Mouse (Mus musculus) forebrain, postnatal 0 days (tissue): ENCODE results near the gene Tubgcp4. TPM values are rescaled to one million over a fixed set of nuclear protein-coding genes. Genes with fewer than 3 reads are reported as not detected.

ENCODE experiments used
- ATAC-seq: fragments of 200-750 bp; cut with Nextera tagmentation; 2 replicates; pipeline ENCODE4 v1.8.0; 2017; ENCODE audit warnings: mild to moderate bottlenecking, moderate library complexity
- DNase-seq: peaks from one replicate; pipeline ENCODE4 v3.0.0-alpha.2; 2015
- H3K27ac ChIP-seq: fragments of 300-500 bp; sonication (generic); 2 replicates; pipeline ENCODE4 v1.5.1; 2014; ENCODE audit warnings: low read depth, mild to moderate bottlenecking, antibody characterized with exemption, low read length, moderate library complexity, mixed read lengths
- H3K27me3 ChIP-seq: fragments of 300-500 bp; sonication (generic); 2 replicates; pipeline ENCODE4 v1.6.1; 2014; ENCODE audit warnings: mild to moderate bottlenecking, low read length, mixed read lengths; ENCODE audit not compliant: insufficient read depth
- H3K36me3 ChIP-seq: fragments of 300-500 bp; sonication (generic); 2 replicates; pipeline ENCODE4 v1.6.1; 2014; ENCODE audit warnings: mild to moderate bottlenecking, moderate library complexity; ENCODE audit not compliant: insufficient read depth
- H3K4me1 ChIP-seq: fragments of 300-500 bp; sonication (generic); 2 replicates; pipeline ENCODE4 v1.6.1; 2014; ENCODE audit warnings: antibody characterized with exemption; ENCODE audit not compliant: insufficient read depth
- H3K4me2 ChIP-seq: fragments of 300-500 bp; sonication (generic); 2 replicates; pipeline ENCODE4 v1.6.1; 2014; ENCODE audit warnings: low read depth, mild to moderate bottlenecking, moderate library complexity
- H3K4me3 ChIP-seq: fragments of 300-500 bp; sonication (generic); 2 replicates; pipeline ENCODE4 v1.5.1; 2014; ENCODE audit warnings: low read depth, low read length, mixed read lengths
- H3K9ac ChIP-seq: fragments of 300-500 bp; sonication (generic); 2 replicates; pipeline ENCODE4 v1.6.1; 2014; ENCODE audit warnings: mild to moderate bottlenecking
- H3K9me3 ChIP-seq: fragments of 300-500 bp; sonication (generic); 2 replicates; pipeline ENCODE4 v1.6.1; 2016; ENCODE audit warnings: low read length
- CTCF ChIP-seq: sonication (generic); IDR thresholded peaks from 2 replicates; pipeline ENCODE4 v1.5.1; 2016; ENCODE audit warnings: antibody characterized with exemption, control low read depth, low read depth
- WGBS: fragments of 180-500 bp; shearing (Covaris S2); extraction: QIAGEN DNeasy Blood & Tissue Kit; methylation state at CpG from one replicate; pipeline ENCODE4 v1.1.7; 2014; 5-methylcytosine and 5-hydroxymethylcytosine counted together
- polyA plus RNA-seq: library from polyadenylated mRNA; unstranded; fragments of >200 nt; fragmentation: Nextera tagmentation; extraction: Ambion mirVana; gene quantifications from 2 replicates; pipeline ENCODE4 v1.2.1, GENCODE M21; 2015
- total RNA-seq: library from RNA; depleted of rRNA; stranded (reverse); fragments of >200 nt; gene quantifications from 2 replicates; pipeline ENCODE4 v1.2.3, GENCODE M21; 2014

Gene Tubgcp4
- total and polyA plus RNA-seq, 2 experiments from 2014 or later: 18.5 to 29.7 TPM

DNA sequence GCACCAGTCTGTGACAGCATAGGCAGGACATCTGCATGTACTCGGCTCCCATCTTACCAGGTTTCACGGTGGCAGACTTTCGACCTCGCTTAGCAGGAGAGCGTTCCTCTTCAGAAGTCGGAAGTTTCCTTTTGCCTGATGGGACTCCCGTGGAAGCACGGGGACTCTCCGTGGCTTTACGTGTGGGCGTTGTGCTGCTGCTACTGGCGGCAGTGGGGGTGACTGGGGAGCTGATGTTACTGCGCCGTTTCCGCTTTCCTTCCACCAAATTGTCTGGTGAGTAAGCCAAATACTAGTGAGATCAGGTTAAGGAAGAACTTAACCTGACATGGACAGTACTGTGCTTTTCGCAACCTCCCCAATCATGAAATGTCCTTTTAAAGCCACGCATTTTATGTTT, 33.8 kb downstream of the Tubgcp4 start:
- H3K27me3 ChIP-seq: no peaks in the 10 kb centered on the region
- H3K9ac ChIP-seq: no peak overlapping the region
- no peak for TF ChIP-seq CTCF
- H3K4me2 ChIP-seq: no peak overlapping the region
- peaks cover 93% of the 10 kb centered on the region for H3K36me3 ChIP-seq
- WGBS: 96% methylated on average over 17 of the region's 17 CpGs
- no peaks in the 10 kb centered on the region for H3K4me1 ChIP-seq
- no peak overlapping the region for H3K4me3 ChIP-seq
- no peaks in the 10 kb centered on the region for H3K9me3 ChIP-seq
- no peak for DNase-seq
- H3K27ac ChIP-seq: no peak overlapping the region
- no peak for ATAC-seq

- no peak overlapping the region for H3K4me2 ChIP-seq
- H3K27ac ChIP-seq: no peak overlapping the region
- H3K36me3 ChIP-seq: peaks cover 92% of the 10 kb centered on the region
- DNase-seq (no peak), ATAC-seq (no peak)
- no peak overlapping the region for H3K9ac ChIP-seq
- TF ChIP-seq CTCF: no peak
- H3K4me1 ChIP-seq: no peaks in the 10 kb centered on the region
- H3K9me3 ChIP-seq: no peaks in the 10 kb centered on the region
- no peaks in the 10 kb centered on the region for H3K27me3 ChIP-seq
- WGBS: 97% methylated on average over 3 of the region's 3 CpGs
- no peak overlapping the region for H3K4me3 ChIP-seq
Measured at GRCm38 (mm10) chr2:121206541-121206940, 36.1 kb downstream of the Tubgcp4 start.

DNA sequence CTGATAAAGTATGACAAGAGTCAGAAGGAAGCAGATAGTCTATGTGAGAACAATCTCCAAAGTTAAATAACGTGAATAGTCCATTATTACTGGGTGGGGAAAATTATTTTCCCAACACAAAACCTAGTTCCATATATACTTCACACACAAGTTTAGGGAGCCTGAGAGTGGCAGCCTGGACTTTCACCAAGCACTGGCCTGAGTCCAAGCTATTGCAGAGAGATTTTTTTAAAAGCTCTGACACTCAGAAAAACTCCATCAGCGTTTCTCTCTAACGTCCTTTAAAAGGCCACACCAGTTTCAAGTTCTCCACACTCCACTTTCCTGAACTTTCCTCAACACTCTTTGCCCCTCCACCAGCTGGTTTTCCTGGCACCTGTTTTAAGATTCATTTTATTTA, 44.0 kb downstream of the Tubgcp4 start:
- ATAC-seq (no peak), DNase-seq (no peak)
- H3K36me3 ChIP-seq: peaks cover 60% of the 10 kb centered on the region
- no peaks in the 10 kb centered on the region for H3K4me1 ChIP-seq
- no peak for TF ChIP-seq CTCF
- no peak overlapping the region for H3K9ac ChIP-seq
- no peaks in the 10 kb centered on the region for H3K9me3 ChIP-seq
- WGBS: 75% methylated on average over 3 of the region's 3 CpGs
- no peak overlapping the region for H3K4me2 ChIP-seq
- H3K4me3 ChIP-seq: no peak overlapping the region
- no peaks in the 10 kb centered on the region for H3K27me3 ChIP-seq
- H3K27ac ChIP-seq: no peak overlapping the region

DNA sequence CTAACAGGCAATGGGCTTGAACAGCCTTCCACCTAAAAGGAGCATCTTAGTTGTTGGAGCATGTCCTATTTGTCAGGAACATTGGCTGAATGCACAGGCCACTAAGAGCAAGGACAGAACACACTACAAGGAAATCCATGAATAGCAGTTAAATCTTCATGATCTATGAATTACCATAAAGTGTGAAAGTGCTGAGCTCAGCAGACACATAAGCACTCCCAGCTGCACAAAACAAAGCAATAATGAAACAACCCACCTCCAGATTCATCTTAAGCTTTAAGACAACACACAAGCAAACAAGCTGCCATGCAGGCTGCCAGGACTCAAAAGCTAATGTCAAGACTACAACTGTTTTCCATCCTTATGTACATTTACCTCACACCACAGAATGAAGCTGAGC, 48.7 kb downstream of the Tubgcp4 start:
- no peak for TF ChIP-seq CTCF
- Histone ChIP-seq H3K27ac (no peak overlapping the region), H3K9me3 (no peaks in the 10 kb centered on the region), H3K4me2 (no peak overlapping the region), H3K27me3 (no peaks in the 10 kb centered on the region), H3K36me3 (peaks cover 62% of the 10 kb centered on the region), H3K4me3 (no peak overlapping the region), H3K9ac (no peak overlapping the region), H3K4me1 (no peaks in the 10 kb centered on the region)
- ATAC-seq (no peak), DNase-seq (no peak)

DNA sequence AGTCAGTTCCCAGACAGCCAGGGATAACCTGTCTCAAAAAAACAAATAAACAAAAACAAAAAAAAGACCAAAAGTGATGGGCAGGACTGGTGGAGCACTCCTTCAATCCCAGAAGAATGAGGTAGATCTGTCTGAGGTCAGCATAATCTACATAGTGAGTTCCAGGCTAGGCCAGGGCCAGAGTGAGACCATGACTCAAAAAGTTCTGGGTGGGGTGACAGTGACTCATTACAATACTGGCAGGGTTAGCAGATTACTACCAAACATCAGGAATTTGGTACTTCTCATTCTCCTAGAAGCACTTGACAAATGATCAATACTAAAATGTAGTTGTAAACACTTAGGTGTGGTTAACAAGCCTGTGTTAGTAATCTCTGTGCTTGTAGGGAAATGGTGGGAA, 49.5 kb downstream of the Tubgcp4 start:
- H3K4me3 ChIP-seq: no peak overlapping the region
- H3K4me2 ChIP-seq: no peak overlapping the region
- no peak overlapping the region for H3K9ac ChIP-seq
- H3K27me3 ChIP-seq: no peaks in the 10 kb centered on the region
- peaks cover 55% of the 10 kb centered on the region for H3K36me3 ChIP-seq
- TF ChIP-seq CTCF: no peak
- ATAC-seq: no peak
- H3K27ac ChIP-seq: no peak overlapping the region
- H3K9me3 ChIP-seq: no peaks in the 10 kb centered on the region
- no peak for DNase-seq
- H3K4me1 ChIP-seq: no peaks in the 10 kb centered on the region

DNA sequence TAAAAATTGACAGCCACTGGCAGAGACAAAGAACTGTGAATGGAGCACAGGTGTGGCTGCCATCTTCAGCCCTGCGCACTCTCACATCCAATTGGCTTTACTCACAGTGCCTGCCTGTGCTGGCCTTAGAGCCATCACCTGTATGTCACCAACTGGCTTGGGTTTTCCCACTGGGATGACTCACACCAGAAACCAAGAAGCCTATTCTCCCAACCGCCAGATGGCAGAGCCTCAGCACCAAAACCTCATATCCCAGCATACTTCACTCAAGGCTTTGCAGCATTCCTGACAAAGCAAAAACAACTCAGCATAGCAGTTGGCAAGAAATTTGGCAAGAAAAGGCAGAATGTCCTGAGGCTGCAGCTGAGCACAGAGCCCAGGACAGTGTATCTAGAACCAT, 52.6 kb downstream of the Tubgcp4 start:
- Histone ChIP-seq H3K9ac (no peak overlapping the region), H3K27me3 (no peaks in the 10 kb centered on the region), H3K4me3 (no peak overlapping the region), H3K4me2 (no peak overlapping the region), H3K27ac (peak overlapping the region; percentile 5; the same call in 1 of the 2 replicates), H3K36me3 (peaks cover 56% of the 10 kb centered on the region), H3K9me3 (no peaks in the 10 kb centered on the region), H3K4me1 (no peaks in the 10 kb centered on the region)
- peak; percentile 46 for DNase-seq
- 66% methylated on average over 2 of the region's 2 CpGs for WGBS
- peak; percentile 54 for TF ChIP-seq CTCF
- peak; percentile 69 for ATAC-seq

DNA sequence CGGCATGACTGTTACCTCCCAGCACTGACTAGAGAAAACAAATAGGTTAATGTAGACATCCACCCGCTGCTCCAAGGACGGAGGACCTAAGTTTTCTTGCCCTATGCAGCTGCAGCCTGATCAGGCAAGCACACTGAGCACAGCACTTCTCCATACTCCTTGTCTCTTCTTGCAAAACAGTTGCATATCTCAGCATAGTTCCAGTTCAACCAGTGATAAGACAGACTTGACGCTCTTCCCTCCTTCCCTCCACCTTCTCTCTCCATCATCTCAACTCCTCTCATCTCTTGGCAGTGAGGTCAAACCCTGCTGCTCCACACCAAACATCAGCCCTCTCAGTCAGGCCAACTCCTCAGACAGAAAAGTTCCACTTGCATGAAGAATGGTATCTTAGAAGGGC, 57.7 kb downstream of the Tubgcp4 start:
- Histone ChIP-seq H3K9me3 (no peaks in the 10 kb centered on the region), H3K4me1 (no peaks in the 10 kb centered on the region), H3K4me3 (no peak overlapping the region), H3K27ac (no peak overlapping the region), H3K36me3 (peaks cover 65% of the 10 kb centered on the region), H3K9ac (no peak overlapping the region), H3K27me3 (no peaks in the 10 kb centered on the region), H3K4me2 (no peak overlapping the region)
- DNase-seq (no peak), ATAC-seq (no peak)
- WGBS: 89% methylated on average over 4 of the region's 4 CpGs
- no peak for TF ChIP-seq CTCF

DNA sequence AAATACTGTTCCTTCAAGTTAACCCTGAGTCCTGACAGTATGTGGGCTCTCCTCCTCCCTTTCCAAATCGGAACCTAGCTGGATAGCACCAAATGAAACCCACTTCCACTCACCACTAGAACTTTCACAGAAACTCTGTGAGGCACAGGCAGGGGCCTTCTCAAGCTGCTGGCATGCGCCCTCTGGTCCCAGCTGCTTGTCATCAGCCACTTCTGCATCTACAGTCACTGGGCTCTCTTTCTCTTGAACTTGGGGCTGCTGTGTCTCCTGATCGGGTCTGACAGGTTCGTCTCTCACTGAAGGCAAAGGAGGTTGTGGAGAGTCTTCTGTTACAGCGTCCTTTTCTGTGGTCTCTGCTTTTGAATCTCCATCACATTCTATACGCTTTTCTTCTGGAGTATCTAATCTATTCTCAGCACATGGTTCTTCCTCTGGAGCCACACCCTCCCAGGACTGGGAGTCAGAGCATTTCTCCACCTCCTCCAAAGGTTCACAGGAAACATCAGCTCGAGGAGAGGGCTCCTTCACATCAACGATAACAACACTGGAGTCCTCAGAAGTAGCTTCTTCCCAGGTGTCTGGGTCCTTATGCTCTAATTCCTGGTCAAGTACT, 65.1 kb downstream of the Tubgcp4 start:
- Histone ChIP-seq H3K4me2 (no peak overlapping the region), H3K9me3 (no peaks in the 10 kb centered on the region), H3K27ac (no peak overlapping the region), H3K36me3 (peaks cover 70% of the 10 kb centered on the region), H3K4me1 (no peaks in the 10 kb centered on the region), H3K9ac (no peak overlapping the region), H3K27me3 (no peaks in the 10 kb centered on the region), H3K4me3 (no peak overlapping the region)
- 92% methylated on average over 8 of the region's 8 CpGs for WGBS
- TF ChIP-seq CTCF: no peak
- DNase-seq: no peak
- no peak for ATAC-seq
